Mouse (Mus musculus): ENCODE results near the gene Gm21969.
A peak's percentile ranks its signal among the peaks of the same experiment; 100 is the strongest.

The Gm21969 gene

DNA sequence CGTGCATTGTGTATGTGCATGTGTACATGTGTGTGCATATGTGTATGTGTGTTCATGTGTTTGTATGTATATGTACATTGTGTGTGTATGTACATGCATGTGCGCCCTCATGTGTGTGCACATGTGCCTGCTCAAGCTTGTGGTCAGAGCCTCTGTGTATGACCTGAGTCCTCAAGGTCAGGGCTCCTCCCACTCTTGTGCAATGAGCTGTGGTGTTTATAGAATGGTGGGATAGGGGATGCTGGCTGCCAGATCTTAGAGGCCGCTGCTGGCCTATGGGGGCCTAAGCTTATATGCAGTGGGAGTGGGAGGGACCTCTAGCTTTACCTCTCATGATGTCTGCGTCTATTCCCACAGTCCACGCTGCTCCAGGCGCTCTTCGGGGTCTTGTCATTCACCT is 17.3 kb upstream of the Gm21969 start:
- DNase-seq (ENCODE audit: low spot score in 2 of 2) = no peak

DNA sequence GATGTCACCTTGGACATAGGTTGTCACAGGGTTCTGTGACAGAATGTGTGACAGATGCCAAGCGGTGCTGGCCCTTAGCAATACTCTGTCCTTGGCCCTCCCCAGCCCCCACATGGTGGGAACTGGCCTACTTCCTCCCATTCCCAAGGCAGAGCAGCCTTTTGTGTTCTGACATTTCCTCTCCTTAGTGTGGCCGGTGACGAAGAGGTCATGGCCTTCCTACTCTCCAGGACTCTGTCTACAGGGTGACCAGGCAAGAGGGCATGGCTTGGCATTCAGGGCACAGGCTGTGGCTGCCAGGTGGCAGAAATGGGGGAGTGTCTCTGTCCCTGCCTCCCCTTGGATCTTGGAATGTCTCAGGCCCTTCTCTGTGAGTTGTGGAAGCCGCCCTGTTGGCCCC is 15.6 kb upstream of the Gm21969 start:
- DNase-seq (ENCODE audit: low spot score in 2 of 2) = no peak

DNA sequence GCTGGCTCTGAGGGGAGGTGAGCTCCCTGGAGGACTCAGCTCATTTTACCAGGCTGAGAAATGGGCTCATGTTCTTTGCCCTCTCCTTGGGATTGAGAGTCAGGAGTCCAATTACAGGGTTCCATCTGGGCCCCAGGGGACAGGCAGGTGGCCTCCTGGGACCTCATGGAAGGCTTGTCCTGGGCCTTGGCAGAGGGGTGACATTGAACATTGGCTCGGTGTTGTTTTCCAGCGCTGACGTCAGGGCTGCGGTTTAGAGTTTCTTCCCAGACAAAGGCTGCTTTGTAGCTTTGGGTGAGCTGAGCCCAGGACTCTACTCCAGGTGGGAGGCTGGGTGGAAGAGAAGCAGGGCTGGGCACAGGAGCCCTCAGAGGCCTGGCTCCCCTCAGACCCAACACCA is 15.2 kb upstream of the Gm21969 start:
- no peak for DNase-seq (ENCODE audit: low spot score in 2 of 2)

DNA sequence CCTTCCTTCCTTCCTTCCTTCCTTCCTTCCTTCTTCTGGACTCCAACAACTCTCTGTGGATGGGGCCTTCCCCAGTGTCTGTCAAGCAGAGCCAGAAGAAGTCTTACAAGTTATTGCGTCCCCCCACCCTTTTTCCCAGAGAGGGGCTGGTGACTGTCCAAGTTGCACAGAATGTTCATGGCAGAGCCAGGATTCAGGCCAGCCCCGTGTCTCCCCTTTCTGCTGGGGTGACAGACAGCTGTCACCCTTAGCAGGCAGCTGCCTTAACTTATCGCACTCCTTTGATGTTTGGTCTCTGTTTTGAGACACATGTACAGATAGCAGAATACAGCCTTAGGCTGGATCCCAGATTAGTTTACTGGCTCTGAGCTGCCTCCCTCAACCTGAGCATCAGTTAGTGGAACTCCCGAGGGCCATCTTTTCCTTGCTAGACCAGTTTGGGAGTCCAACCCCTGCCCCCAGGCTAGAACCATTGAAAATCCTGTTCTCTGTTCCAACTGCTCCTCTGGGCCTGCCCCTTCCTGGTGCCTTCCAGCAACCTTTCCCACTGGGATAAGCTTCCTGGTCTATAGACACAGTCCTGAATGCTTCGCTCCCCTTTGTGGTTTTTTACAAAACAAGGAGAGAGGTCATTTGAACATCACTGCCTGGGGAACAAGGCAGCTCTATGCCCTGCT is 13.5 kb upstream of the Gm21969 start:
- DNase-seq (ENCODE audit: low spot score in 2 of 2) = no peak

DNA sequence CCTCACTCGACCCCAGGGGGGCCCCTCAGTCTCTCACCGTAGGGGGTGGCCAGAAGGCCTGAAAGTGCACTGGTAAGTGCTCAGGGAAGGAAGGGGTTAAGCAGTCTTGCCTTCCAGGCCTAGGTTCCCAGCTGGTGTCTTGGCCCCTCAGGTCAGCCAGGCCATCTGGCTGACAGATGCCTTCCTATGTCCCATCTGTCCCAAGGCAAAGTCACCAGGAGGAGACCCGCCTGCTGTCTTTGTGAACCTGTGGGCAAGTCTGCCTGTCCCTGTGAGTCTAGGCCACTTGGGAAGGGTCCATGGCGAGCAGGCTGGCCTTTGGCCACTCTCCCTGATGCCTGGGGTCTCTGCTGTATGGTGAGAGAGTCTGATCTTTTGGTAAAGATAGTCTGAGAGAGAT is 12.5 kb upstream of the Gm21969 start:
- no peak for DNase-seq (ENCODE audit: low spot score in 2 of 2)

DNA sequence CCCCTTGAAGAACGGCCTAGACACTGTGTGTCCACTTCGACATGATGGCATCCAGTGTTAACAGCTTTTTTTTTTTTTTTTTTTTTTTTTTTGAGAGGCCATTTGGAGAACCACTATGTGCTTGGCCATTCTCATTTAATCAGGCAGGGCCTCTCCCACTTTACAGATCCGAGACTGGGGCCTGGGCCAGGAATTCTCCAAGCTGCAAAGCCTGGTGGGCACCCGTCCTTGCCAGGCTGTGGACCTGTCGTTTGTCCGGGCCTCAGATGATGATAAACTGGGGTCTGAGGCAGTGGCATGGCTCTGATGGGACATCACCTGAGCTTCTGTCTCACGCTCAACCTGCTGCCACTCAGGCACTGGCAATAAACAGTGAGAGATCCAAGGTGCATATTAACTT is 10.1 kb upstream of the Gm21969 start:
- no peak for DNase-seq (ENCODE audit: low spot score in 2 of 2)

DNA sequence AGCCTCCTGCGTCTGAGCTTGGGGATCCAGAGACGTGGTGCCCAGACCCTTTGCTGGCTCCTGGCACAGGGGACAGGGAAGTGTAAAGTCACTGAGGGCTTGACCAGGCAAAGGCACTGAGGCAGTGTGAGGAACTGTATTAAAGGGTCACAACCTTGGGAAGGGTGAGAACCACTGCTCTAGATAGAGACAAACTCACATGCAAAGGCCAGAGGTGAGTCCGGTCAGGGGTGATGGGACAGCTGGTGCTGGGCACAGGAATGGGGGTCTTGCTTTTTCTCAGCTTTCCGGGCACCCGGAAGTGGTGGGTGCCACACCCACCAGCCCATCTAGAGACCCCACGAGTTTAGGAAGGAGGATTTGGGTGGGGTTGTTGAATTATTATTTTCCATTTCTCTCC is 9.6 kb upstream of the Gm21969 start:
- DNase-seq (ENCODE audit: low spot score in 2 of 2) = no peak

DNA sequence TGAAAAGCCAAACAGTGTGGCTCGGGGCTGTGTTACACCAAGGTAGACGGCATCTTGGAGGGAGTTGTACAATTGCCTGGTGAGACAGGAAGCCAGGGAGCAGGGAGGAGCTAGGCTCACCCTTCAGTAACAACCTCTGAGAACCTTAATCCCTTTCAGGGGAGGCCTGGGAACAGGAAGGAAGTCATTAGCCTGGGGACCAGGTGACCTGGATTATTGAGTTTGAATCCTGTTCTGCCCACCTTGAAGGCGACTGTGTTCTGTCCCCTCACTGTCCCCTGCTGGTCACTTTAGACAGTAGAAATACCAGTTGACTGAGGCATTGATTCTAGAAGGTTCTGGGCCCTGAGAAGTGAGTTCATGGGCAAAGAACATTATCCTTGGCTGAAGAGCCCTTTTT is 8.9 kb upstream of the Gm21969 start:
- DNase-seq (ENCODE audit: low spot score in 2 of 2) = no peak

DNA sequence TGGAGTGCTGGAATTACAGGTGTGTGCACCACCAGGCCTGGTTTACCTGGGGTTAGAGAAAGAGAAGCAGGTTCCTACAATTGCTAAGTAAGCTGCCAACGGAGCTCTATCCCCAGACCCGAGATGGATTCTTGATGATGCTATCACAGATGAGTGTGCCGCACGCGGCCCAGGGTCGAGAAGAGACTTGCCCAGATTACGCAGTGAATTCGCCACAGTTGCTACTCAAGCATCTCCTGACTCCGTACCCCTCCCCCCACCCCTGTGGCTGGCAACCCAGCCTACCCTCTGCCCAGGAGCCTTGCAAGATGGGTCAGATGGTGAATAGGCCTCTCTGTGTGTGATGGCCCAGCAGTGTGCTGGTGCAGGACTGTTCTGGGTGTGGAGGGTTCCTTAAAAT is 6.3 kb upstream of the Gm21969 start:
- no peak for DNase-seq (ENCODE audit: low spot score in 2 of 2)

DNA sequence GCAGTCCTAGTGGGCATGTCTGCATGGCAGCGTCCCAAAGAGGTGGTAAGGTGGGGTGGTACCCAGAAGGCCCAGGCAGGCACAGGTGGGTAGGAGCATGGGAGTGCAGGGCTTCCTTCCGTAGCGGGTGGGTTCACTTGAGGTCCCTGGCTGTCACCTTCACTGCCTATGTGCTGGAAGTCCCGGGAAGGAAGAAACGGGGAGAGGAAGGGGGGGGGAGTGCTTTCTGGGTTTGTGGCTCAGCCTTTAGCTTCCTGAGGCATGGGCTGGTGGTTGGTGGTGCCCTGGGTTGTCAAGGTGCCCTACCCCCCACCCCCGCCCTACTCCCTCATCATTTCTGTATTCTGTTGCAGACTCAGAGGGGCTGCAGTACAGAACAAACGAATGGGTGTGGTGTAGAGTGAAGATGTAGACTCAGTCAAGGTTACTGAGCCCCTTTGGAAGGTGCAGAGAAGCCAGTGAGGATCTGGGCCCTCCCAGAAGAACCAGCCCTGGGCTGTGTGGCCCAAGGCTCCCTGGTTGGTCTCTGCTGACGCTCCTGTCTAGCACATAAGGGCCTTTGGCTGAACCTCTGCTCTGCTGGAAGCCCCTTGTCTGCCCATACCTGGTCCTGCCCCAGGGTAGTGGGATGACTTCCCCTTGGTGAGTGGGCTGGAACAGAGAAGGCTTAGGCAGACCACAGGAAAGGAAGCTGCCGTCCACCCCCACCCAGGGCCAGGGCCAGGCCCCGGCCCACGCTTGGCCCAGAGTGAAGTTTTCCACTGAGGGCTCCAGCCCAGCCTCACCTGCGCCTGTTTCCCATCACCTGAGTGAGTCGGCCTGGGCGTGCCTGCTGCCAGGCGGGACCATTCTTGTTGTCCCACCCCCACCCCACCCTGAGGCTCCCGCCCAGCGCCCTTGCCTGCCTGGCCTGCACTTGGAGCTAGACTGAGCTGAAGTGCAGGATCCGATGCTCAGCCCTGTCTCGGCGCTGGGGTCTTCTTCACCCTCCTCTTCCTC is 5.4 kb upstream of the Gm21969 start:
- no peak for DNase-seq (ENCODE audit: low spot score in 2 of 2)

DNA sequence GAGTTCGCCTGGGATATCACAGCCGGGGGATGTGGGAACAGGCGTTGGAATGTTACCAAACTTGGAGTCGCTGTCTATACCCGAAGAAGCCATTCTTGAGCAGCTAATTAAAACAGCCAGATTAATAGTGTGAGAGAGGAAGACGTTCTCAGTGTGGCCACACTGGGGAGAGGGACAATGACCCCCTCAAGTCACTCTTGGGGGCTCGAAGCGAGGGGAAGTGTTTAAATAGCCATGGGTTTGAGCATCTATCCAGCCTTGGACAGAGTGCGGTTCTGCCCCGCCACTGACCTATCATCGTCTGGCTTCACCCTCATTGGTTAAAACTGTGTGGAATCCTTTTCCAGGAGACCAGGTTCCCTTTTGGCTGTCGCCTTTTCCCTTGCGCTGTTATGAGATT is 4.6 kb upstream of the Gm21969 start:
- DNase-seq (ENCODE audit: low spot score in 2 of 2) = no peak

DNA sequence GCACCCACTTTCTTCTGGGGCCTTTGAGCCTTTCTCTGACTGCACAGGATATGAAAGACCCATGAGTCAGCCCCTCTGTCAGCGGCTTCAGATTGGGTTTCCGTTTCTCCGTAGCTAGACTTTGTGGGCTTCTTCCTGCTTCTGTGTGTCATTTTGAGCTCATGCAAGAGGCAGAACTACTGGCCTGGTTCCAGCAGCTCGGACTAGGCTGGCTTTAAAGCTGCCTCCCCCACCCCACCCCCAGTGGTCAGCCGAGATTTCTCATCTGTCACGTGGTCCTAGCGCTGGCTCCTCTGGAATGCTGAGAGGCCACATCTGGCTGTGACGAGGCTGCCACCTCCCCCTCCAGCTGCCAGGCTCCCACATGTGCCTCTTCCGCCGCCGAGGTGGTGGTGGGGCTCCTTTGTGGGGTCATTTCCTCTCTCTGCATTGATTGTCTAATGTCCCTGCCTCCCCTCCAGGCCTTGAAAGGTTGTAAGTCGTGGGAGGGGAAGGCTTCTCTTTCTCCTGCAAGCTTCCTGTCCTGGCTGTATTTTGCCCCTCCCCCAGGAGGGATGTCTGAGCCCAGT is 4.0 kb upstream of the Gm21969 start:
- DNase-seq (ENCODE audit: low spot score in 2 of 2) = peak; percentile 54 to 65

DNA sequence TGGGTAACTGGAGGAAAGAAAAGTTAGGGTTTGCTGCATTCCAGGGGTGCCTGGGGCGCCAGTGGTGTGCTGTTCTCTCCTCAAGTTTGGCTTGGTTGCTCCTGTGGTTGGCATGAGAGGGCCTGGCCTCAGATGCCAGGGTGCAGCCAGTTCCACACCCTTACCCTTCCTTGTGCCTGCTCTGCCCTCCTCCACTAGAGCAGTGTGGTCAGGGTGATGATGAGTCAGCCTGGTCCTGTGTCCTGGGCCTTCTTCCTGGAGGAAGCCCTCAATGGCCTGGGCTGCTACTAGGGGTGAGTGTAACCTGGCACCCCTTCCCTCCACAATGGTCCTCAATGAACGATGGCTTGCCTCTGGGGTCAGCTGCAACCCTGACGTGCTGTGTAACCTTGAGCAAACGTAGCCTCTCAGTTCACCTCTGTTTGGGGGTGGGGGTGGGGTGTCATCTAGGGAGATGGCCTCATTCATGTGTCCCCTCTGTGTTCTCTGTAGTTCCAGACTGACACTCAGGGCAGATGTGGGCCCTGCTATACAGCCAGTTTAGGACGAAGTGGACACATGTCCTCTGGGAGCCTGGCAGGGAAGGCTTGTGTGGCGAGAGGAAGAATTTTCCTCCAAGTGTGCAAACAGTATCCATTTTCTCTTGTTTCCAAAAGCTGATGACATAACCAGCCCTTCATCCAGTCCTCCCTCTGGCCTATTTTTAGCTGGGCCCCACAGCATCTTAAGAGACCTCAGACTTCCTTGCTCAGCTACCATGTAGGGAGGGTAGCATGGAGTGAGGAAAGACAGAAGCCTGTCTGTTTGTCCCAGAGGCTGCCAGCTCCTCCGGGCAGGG is 1.2 kb upstream of the Gm21969 start:
- DNase-seq (ENCODE audit: low spot score in 2 of 2) = no peak

DNA sequence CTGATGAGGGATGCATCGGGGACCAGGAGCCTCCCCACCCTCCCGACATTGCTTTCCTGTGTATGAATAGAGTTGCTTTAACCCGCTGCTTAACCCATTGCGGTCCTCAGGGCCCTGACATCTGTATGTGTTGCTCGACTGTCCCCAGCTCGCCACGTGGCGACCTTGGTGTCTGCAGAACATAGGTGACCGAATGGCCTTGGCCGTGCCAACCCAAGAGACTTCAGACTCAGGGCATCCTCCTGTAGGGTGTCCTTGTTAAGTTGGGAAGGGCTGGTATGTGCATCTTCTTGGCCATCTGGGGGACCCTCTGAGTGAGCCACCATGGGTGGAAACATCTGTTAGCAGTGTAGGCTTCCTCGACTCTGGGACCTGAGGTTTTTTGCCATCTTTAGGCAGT is 2.2 kb downstream of the Gm21969 start:
- no peak for DNase-seq (ENCODE audit: low spot score in 2 of 2)

DNA sequence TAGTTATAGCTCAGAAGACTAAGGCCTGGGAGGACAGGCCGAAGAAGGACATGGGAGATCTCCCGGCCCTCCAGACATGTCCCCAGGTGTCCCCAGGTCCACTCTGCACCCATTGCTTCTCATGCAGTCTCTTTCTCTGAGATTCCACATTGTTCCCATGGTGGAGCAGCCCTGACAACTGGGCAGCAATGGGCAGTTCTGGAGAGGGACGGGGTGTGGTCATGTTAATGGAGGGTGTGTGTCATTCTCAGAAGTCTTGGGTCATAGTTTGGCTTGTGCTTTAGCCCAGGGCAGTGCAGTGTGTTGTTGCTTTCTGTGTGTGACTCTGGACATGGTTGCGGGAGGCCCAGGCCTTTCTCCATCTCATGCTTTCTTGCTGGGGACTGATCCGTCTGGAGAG is 3.7 kb downstream of the Gm21969 start:
- no peak for DNase-seq (ENCODE audit: low spot score in 2 of 2)

DNA sequence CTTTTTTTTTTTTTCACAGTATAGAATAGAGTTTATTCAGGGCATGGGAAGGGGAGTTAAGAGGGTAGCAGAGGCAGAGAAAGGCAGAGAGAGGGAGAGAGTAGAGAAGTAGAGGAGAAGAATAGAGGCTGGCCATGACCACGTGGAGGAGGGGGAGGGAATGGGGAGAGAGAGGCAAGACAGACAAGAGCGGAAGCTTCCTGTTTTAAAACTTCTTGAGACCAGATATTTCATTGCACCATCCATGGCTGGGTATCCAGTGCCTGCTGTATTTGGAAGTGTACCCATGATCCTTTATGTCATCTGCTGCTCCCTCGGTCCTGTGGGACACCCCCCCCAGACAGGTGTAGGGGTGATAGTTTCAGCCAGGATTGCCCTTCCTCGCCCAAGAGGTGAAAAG is 6.0 kb downstream of the Gm21969 start:
- no peak for DNase-seq (ENCODE audit: low spot score in 2 of 2)

DNA sequence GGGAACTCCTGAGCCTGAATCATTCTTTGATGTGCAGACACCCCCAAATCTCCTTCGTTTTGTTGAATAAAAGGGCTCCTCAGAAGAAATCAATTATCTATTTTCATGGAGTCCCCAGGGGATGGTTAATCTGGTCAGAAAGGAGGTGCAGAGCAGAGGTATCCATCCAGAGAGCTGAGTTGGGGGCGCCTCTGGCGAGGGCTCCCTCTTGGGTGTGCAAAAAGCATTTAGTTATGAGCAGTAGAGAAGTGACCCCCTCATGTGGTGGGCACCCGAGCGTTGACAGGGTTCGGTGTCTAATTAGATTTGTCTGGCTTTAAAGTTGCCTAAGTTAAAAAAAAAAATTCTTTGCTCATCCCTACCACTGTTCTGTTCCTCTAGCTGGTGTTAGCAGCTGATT is 8.0 kb downstream of the Gm21969 start:
- no peak for DNase-seq (ENCODE audit: low spot score in 2 of 2)

DNA sequence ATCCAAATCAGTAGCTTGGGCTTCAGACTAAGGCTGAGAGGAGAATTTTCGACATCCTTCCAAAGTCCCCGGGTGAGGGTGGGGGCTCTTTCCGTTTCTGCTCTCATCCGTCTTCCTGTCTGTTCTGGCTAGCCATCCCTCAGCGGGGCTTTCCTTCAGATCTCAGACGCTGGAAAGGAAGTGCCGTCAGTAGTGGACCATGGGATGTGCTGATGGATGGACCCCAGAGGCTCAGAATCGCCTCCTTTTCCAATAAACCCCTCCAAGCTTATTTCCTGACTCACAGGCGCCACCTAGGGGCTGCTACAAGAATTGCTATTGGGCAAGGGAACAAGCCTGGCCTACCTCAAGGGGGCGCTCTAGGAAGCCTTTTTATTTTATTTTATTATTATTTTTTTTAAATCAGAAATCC is 8.6 kb downstream of the Gm21969 start:
- peak; percentile 78 to 81 for DNase-seq (ENCODE audit: low spot score in 2 of 2)

DNA sequence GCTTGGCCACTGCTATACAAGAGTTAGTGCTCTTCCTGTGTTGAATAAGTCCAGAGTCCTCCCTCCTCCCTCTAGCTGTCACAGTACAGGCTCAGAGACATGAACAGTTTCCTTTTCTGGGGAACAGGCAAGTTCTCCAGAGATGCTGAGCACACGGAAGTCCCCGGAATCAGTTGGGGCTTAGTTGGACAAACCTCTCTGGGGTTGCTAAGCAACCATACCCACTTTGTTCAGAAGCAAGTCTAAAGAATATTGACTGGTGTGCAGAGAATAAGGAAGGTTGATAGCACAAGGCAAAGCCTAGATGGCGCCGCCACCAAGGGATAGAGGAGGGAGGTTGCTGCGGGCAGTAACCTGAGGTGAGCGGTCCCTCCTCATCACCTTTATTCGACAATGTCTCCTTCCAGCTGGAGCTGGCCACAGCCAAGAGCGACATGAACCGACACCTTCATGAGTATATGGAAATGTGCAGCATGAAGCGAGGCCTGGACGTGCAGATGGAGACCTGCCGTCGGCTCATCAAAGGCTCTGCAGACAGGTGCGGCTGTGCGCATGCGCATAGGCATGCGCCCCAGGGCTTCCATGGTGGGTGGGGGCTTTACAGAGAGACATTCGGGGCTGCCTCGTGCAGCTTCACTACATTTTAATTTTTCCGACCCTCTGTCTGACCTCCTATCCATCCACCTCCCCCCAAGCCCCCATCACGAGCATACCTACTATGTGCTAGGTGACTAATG is 11.7 kb downstream of the Gm21969 start:
- DNase-seq (ENCODE audit: low spot score in 2 of 2) = no peak

DNA sequence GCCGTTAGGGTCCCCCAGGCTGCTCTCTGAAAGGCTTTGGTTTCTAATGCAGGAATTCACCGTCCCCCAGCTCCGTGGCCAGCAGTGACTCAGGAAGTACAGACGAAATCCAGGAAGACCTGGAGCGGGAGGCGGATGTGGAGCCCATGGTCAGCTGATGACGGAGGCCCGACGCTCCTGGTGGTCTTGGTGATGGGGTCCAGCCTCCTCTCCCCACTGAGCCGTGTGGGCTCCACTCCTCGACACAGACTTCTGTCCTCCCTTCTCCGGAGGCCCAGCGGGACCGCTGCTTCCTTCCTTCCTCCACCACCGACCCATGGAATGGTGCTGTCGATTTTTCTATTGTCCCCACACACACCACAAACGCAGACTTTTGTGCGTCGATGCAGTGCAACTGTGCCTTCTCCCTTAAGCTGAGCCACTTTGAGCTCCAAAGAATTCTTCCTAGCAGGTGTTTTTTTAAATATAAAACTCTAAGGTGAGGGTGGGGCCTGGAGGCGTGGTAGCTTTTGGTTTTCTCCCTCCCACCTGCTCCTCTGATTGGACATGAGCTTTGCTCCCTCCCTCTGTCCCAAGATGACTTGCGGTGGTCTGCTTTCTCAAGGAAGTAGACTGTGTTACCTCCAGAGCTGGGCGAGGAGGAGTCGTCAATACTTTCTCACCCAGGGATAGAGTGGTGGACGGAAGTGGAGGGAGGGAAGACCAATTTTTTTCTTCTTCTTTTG is 13.5 kb downstream of the Gm21969 start:
- DNase-seq (ENCODE audit: low spot score in 2 of 2) = no peak

DNA sequence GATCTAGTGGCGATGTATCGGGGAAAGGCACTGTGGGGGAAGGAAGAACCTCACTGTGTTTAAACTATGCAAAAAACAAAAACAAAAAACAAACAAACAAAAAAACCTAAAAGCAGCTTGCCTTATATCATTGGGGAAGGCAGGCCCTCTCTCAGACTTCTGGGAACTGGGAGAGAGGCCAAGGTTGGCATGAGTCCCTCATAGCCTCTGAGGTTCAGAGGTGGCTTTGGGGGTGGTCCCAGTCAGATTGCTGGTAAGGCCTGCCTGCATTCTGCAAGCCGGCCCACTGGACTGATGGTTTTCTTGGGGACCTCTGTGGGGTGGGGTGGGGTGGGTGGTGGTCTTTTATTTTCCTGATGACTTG is 14.0 kb downstream of the Gm21969 start:
- no peak for DNase-seq (ENCODE audit: low spot score in 2 of 2)

All from frontal cortex, postnatal 36 days (tissue).